Mouse (Mus musculus): Measurements from ENCODE around the gene Mgrn1.

The Mgrn1 gene

DNA sequence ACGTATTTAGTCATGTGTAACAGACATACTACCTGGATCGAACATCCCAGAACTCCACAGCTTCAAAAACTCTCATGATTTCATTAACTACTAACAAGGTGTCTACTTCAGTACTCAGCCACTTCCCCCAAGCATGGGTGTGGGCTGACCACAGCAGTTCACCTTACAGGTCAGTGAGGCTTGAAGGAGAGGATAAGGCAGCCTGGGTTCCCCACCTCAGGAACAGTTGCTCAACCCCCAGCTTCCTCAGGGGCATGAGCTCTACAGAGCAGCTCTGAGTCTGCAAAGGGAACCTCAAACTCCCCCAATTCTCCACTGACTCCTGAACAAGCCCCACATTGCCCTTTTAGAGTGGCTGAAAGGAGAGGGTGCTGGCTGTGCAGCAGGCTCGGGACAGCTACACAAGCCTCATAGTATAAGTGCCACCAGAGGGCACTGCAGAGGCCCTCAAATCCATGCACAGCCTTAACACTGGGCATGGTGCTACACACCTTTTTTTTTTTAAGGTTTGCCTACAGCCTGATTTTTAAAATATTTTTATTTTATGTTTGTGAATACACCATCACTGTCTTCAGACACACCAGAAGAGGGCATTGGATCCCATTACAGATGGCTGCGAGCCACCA is 93.8 kb downstream of the Mgrn1 start:
- DNase-seq (ENCODE audit: extremely low spot score, low spot score): no peak

DNA sequence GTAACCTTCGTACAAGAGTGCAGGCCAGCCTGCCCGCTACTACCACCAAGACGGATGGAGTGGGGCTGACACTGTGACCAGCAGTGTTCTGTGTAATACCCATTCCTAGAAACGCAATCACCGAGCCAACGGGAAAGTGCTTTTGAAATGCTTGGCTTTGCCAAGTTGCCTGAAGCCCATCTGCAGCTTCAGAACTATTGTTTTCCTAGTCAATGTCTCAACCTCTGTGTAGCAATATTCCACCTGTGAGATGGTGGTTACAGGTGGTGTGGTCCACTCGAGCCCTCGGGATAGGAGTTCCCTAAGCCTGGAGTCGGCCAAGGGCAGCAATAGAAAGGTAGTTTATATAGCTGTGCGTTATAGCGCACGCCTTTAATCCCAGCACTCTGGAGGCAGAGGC is 98.7 kb downstream of the Mgrn1 start:
- no peak for DNase-seq (ENCODE audit: extremely low spot score, low spot score)

Data from neural tube, embryonic 10.5 days (tissue).